Mouse (Mus musculus) testis, postnatal 10 days (tissue): ENCODE measurements around the gene Rtkn.

Source experiments
- DNase-seq: peaks from one replicate; pipeline ENCODE4 v3.0.0; 2021; ENCODE audit warnings: low spot score

The Rtkn gene

GRCm38 (mm10) chr6:83134951-83135513 is at the start of gene Rtkn:
Gene Rtkn, plus strand, starts transcription at chr6:83135463.
- DNase-seq: no peak

DNA sequence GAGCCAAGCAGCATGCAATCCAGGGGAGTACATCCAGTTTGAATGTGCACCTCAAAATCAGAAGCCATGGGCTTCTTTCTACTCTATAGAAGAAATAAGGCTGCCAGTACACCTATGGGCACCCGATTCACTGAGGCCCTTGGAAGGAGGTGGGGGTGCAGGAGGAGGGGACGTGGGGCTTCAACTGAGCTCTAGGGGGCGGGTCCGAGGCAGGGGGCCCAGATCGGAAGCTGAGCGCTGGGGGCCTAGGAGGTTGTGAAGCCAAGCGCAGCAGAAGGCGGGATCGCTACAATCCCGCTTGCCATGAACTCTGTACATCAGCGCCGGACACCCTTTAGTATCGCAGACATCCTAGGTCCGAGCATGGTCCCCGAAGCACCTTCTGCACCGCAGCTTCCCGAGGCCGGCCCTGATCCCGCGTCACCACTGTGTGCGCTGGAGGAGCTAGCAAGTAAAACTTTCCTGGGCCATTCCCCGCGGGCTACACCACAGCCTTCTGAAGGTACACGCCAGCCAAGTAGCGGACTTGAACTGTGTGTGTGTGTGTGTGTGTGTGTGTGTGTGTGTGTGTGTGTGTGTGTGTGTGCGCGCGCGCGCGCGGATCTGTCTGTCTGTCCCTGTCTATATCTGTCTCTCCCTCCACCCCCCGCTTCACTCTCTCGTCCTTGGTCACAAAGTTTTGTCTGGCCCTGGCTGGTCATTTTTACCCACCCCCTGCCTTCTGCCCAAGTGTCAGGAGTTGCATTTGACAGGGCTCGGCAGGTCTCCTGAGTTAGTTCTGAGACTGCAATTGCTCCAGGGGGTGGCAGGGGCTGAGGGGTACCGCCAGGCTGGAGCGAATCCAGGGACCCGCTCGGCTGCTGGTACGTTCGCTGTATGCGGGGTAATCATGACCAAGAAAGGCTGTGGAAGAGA is 48.9 kb upstream of the Rtkn start, which contains the start of gene Lbx2:
TSS of gene Lbx2 (plus strand) at position 247 of the 915 bp plus-strand sequence.
- peak; percentile 57 for DNase-seq

GRCm38 (mm10) chr6:83087205-83087925 is 47.9 kb upstream of the Rtkn start:
- DNase-seq: peak; percentile 63

DNA sequence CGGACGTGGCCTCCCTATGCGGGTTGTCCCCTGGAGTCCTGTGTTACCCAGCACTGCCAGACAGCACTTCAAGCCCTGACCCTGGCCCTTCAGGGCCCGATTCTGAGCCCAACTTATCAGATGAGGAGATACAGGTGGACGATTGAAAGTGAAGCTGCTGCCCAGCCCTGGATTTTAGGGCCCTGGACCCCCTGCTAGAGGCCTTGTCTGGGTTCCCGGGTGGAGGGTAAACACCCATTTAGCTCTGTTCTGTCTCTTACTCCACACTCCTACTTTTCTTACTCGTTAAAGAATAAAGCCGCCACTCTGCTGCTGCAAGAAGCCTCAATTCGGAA is 47.4 kb upstream of the Rtkn start:
- no peak for DNase-seq

- DNase-seq: no peak
Observed at GRCm38 (mm10) chr6:83092416-83093127, 42.7 kb upstream of the Rtkn start.

- DNase-seq: no peak
Observed at GRCm38 (mm10) chr6:83095968-83096367, 39.3 kb upstream of the Rtkn start.

DNA sequence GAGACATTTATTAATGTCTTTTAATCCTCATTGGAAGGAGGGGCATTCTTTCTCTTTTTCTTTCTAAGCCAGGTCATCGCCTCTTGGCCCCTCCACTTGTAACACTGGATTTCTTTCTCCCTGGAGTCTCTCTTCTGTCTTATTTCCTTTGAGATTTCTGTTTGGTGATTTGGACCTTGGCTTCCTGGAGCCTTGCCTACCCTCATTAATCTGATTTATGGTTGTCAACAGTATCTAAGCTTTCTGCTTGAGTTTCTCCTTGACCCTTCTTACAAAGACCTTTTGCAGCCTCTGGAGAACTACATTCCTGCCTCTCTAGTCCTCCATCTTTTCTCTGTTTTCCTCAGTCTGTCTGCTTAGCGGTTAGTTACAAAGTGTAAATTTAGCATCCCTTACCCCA is 36.9 kb upstream of the Rtkn start:
- no peak for DNase-seq

DNA sequence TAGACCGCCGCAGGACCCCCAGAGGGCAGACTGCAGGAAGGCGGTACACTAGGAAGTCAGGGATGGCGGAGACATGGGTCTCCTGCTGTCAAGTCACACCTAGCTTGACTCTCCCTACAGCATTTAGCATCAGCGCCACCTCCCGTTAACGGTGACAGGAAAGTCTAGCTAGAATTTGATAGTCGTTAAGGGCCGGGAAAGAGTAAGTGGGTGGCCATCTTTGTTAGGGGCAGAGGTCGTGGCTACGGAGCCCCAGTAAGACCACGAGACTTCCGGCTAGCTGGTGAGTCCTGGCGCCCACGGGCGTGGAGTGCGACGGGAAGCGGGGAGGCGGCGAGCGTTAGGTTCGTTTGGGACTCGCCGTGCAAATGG is 34.0 kb upstream of the Rtkn start, which contains the start of the genes Ccdc142 and Gm42688:
TSS of gene Ccdc142 (plus strand) at position 286 of the 372 bp plus-strand sequence.
TSS of gene Gm42688 (plus strand) at position 302 of the 372 bp plus-strand sequence.
- peak; percentile 90 for DNase-seq

DNA sequence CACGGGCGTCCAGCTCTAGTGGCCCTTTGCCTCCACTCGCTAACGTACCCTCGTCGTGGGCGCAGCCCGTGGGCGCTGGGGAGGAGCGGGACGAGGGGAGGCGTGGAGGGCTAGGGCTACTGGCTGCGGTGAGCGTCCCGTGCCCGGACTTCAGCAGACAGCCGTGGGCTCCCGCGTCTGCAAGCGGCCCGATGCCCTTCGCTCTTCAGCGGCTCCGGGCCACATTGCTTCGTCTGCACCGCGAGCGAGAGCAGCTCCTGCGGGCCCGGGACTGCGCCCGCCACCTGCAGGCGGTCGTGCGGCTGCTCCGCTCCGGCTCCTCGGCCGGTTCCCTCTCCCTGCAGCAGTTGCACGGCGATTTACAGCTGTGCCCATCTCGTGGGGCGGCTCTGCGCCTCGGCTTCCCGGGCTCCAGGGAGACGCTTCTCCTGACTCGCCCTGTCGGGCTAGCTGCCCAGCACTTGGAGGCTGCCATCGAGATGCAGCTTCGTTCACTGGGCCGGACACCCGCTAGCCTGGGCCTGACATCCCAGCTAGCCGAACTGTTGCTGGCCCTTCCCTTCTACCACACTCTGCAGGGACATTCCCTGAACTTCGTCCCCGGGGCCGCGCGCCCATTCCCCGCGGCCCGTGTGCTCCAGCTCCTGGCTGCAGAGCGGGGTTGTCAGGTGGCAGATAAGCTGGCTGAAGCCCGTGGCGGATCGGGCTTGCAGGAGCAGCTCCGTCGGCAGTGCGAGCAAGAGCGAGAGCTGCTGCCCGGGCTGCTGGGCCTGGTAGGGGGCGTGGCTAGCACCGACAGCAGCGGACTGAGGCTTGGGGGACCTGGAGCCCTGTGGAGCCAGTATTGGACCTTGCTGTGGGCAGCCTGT is 33.3 kb upstream of the Rtkn start:
- peak; percentile 80 for DNase-seq

GRCm38 (mm10) chr6:83103130-83103650 is 32.1 kb upstream of the Rtkn start:
- DNase-seq: no peak

GRCm38 (mm10) chr6:83104158-83104557 is 31.1 kb upstream of the Rtkn start:
- DNase-seq: no peak

DNA sequence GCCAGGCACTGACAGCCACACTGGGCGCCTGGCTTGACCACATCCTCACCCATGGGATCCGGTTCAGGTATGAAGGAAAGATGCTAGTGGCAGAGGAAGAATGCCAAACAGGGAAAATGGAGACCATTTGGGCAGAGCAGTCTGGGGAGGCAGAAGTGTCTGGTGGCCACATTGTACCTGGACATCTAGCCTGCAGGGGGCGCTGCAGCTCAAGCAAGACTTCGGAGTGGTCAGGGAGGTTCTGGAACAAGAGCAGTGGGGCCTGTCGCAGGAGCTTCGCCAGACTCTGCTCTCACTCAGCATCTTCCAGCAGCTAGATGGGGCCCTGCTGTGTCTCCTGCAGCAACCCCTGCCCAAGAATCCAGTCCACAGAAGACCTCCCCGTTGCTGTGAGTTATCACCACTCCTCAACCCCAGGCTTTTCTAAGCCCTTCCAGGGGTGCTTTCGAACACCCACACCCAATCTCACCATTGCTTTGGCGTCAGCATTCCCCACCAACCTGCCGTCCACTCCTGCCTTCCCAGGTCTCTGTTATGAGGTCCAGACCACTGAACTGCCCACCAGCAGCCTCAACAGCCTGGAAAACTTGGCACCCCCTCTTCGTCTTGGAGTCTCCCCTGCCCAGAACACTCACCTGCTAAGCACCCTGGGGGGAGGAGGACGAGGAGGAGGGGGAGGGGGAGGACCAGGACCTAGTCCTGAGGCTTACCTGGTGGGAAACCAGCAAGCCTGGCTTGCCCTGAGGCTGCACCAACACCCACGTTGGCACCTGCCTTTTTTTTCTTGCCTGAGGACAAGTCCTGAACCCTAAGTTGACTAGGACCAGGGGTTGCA is 27.5 kb upstream of the Rtkn start:
- DNase-seq: peak; percentile 89

GRCm38 (mm10) chr6:83108762-83109668 is 26.2 kb upstream of the Rtkn start, which contains the start of gene Mrpl53:
Gene Mrpl53, plus strand, starts transcription at chr6:83109040.
- peak; percentile 87 for DNase-seq

GRCm38 (mm10) chr6:83111510-83112136 is 23.6 kb upstream of the Rtkn start:
- no peak for DNase-seq

DNA sequence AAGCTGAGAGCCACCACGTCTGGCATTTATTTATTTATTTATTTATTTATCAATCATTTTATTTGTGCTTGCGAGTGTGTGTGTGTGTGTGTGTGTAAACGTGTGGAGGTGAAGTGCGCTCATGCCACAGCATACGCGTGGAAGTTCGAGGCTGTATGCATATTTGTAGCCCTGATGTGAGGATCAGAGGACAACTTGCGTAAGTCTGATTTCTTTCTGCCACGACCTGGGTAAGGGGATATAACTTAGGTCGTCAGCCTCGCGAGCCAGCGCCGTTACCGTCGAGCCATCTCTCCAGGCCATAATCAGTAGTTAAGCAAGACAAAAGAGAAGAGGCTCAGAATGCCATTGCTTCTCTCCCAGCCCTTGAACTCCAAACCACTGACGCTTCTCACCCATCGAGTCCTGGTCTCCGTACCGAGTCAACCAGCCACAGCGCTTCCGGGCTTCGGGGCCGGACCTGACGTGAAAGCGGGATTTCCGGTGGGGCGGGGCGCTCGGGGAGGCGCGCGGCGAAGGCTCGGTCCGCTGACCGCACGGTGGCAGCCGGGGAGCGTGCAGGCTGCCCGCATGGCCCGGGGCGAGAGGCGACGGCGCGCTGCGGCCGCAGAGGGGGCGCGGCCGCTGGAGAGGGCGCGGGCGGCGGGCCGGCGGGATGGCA is 20.1 kb upstream of the Rtkn start, which contains the start of gene Mogs:
TSS of gene Mogs (plus strand) at position 486 of the 661 bp plus-strand sequence.
- DNase-seq: peak; percentile 96

DNA sequence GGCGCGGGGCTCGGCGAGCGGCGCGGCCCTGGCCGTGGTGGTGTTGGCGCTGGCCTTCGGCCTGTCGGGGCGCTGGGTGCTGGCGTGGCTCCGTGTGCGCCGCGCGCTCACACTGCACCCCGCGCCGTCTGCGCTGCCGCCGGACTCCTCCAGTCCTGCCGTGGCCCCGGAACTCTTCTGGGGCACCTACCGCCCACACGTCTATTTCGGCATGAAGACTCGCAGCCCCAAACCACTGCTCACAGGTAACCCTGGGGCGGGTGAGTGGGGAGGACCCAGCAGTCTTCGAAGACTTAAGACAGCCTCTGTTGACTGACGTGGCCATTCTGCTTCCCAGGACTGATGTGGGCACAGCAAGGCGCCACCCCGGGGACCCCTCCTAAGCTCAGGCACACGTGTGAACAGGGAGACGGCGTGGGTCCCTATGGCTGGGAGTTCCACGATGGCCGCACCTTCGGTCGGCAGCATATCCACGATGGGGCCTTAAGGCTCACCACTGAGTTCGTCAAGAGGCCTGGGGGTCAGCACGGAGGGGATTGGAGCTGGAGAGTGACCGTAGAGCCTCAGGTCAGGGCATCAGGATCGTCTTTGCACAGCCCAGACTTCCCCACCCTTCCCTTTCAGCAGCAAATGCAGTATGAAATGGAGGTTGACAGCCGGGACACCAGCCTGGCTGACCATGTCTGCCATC is 19.4 kb upstream of the Rtkn start:
- no peak for DNase-seq
